Mouse (Mus musculus): ENCODE measurements around the gene Apba1.

GRCm38 (mm10) chr19:23946026-23946685, 187.5 kb downstream of the Apba1 start:
- TF ChIP-seq POLR2A (IDR thresholded peaks at IDR 0.05; ENCODE audit: borderline replicate concordance, control insufficient read depth, low read depth, low read length): no peak
- TF ChIP-seq CTCF (IDR thresholded peaks at IDR 0.05; ENCODE audit: control insufficient read depth, insufficient read depth, low read length): no peak

Data from bone marrow, adult 2 months (tissue).